Mouse (Mus musculus): ENCODE measurements around the gene Fam240a.

Gene Fam240a

DNA sequence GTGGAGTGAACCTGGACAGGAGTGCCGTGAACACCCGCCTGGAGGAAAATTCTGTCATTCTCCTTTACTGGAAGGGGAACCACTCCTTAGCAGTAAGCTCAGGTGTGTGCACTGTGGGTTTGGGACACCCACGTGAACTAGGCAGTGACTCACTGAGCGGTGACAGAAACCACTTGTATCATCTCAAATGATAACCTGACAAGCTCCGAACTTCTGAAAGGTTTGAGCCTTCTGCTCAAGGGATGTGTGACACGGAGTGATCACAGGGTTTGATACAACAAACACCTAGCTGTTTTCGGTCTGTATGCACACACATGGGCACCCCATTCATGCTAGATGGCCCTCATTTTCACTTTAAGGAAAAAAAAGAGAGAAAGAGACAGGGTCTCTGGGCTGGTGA, at the start of gene Fam240a:
Gene Fam240a, minus strand, starts transcription at position 76 of the 400 bp plus-strand sequence.
- no peak for DNase-seq

DNA sequence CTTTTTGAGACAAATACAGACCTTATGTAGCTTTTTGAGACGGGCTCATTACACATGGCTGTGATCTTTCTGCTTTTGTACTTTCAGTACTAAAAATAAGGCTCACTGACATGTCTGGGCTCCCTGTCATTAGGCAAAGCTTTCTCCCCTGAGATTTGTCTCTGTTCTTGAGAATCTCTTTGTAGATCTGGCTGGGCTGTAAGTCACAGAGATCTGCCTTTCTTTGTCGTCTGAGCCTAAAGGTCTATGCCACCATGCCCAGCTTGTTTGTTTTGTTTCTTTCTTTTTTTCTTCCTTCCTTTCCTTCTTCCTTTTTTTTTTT, 49.2 kb upstream of the Fam240a start:
- no peak for DNase-seq

DNA sequence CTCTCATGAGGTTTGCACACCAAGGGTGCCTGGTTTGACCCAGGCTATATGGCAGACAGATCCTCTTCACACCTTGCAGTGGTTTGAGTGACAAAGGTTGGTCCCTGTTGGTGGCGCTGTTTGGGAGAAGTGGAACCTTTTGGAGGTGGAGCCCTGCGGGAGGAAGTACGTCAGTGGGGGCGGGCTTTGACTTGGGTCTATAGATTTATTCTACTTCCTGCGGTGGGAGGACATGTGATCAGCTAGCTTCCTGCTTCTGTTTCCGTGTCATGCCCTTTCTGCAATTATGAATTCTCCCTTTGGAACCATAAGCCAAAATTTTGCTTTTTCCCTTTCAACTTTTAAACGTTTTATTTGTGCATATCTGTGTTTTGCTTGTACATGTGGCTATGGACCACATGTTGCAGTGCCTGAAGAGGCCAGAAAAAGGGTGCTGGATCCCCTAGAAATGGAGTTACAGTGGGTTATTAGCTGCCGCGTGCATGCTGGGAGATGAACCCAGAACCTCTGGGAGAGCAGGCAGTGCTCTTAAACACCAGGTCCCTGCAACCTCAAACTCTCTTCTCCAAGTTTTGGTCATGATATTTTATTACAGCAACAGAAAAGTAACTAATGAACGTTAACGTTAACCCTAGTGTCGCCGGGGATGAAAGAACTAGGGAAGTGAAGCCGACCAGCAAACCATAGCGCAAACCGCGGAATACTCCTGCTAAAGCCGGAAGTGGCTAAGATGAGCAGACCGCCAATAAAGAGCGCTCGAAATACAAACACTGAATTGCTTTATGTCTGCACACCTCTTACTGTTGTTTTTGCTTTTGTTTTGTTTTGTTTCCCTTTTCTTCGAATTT, 48.6 kb upstream of the Fam240a start:
- no peak for DNase-seq

DNA sequence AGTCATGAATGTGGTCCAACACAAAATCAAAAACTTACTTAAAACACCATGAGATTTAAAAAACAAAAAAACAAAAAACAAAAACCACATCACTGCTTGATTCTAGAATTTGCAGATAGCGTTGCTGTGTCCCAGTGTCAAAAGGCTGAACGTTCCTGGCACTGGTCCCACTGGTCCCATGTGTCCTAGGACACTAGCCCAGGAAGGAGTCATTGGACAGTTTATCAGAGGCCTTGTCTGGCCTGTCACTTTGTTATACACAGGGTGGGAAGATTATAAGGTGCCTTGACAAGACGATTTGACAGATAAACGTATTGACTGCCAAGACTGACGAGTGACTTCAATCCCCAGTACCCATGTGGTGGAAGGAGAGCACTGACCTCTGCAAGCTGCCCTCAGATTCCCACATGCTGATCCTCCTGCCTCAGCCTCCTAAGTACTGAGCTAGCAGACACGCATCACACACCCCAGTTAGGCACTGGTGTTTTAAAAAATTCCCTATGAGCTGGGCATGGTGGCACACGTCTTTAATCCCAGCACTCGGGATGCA, 47.0 kb upstream of the Fam240a start:
- DNase-seq = no peak

DNA sequence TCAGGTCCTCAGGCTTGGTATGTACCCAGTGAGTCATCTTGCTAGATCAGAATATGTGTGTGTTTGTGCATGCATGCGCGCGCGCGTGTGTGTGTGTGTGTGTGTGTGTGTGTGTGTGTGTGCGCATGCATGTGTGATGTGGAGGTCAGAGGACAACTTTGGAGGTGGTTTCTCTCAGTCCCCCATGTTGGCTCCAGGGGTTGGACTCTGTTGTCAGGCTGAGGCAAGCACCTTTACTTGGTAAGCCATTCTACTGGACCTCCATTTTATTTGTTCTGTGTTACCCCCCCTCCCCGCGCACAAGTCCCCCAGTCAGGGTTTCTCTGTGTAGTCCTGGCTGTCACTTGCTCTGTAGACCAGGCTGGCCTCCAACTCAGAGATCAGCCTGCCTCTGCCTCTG, 44.7 kb upstream of the Fam240a start:
- no peak for DNase-seq

DNA sequence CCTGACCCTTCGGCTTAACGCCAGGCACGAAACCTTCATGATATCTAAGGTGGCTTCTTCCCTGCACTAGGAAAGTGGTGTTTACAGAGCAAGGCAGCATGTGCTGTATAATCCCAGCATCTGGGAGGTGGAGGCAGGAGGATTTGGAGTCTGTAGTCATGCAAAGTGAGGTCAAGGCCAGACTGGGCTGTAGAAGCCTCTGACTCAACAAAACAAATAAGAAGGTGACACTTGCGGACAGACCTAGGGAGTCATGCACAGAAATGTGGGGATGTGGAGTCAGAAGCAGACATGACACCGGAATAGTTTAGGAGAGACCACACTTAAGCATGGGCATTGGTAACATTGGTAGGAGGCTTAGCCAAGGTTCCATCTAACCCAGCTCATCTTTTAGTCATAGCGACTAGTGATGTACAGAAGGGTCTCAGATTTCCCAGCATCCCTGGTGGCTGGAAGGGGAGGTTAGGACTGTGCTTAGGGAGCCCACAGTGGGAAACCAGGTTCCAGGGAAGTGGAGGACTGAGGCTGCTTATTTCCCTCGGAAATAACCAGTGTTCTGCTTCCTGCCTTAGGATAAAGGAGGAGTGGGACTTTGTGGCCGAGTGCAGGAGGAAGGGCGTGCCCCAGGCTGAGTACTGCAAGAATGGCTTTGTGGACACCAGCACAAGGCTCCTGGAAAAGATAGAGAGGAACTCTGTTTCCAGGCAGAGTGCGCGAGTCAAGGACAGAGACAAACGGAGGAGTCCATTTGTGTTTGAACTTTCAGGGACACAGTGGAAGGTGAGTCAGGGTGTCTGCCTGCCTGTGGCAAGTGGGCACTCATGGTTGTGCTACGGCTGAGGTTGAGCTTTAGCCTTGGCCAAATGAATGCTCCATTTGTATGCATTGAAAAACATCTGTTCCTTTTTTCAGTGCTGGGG, 43.8 kb upstream of the Fam240a start:
- DNase-seq = no peak

DNA sequence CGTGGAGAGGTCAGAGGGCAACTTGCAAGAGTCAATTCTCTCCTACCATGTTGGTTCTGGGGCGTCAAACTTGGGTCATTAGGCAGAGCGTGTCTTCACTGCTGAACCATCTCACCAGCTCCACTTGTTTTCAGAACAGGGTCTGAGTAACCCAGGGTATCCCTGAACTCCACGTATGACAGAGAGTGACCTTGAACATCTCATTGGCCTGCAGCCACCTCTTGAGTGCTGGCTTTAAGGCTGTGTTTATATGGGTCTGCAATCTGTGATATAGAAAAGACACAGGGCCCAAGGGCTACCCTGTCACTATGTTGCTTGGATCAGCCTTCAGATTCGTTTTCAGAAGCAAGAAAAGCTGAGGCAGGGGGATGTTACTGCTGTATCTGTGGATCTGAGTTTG, 43.0 kb upstream of the Fam240a start:
- no peak for DNase-seq

DNA sequence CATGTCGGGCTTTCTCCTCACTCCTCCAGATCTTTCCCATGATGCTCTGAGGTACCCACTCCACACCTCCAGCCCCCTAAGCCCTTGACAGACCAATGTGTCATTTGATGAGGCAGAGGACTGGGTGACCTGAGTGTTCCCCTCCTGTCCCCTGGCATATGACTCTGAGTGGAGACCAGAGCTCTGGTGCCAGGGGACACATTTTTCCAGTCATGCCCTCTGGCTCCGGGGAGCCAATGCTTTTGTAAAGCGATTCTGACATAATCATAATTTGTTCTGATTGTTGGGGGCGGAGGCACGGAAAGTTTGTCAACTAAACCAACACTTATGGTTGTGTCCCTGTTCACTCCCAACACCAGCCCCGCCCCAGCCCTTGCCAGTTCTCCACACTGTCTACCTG, 39.3 kb upstream of the Fam240a start:
- DNase-seq = no peak

DNA sequence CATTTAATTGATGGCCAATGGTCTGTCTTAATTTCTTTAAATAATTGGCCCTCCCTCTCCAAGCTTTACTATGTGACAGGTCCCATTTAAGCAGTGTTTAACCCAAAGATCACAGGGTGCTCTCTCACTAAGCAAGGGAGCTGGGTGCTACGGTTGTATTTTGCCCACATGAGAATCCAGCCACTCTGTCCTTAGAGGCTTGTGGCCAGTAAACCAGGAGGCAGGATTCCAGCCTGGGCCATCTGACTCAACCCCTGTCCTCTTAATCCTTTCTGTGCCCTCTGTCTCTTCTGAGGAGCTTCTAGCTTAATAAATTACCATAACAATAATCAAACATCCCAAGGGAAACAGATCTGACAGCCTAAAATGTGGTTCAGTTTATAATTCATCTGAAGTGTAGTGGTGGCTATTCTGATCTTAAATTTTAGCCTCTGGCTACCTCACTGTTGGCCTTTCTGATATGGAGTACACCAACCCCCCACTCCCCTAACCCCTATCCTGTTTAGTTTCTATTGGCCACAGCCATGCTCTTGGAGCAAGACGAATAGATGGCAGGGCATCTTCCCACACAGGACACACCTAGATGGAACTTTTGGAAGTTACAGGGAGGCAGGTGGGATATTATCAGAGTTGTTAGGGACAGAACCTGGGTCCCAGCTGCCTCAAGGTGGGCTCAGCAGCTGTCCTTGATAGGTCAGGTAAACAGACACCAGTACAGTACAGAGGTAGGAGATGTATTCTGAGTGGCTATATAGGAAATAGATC, 38.2 kb upstream of the Fam240a start:
- no peak for DNase-seq

DNA sequence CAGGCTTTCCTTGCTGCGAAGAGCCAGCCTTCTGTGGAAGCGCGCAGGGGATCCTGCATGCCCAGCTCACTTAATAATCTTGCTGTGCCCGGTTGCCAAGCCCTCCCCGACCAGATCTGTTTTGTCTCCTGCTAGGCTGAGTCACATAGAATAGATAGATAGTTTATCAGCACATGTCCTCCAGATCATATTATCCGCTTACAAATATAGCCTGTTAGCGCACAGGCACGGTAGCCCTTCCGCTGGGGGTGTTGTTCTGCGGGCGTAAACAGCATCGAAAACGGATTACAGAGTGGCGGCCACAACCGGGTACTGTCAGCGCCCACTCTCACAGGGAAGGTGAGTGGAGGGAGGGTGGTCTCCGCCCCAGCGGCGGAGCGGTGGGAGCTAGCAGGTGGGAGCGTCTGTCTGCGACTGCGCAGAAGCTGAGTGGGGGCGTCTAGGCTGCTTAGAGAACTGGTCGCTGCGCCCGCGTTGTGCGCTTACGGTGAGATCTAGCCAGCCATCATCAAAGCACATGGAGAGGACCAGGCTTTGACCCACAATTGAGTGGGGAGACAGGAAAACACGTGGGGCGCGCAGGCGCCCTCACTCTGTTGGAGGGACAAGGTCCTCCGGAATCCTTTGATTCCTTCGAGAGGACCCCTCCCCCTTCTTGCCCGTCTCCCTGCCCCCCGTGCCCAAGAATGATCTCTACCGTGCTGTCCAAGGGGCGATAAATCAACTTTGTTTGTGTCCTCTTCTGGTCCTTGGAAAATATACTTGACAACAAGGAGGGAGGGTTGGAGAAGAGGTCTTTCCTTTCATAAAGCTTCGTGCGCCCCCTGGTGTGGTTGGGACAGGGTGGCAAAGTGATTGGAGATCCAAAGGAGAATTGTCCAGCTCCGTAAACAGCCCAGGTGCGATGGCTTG, 37.1 kb upstream of the Fam240a start:
- peak; percentile 68 for DNase-seq

DNA sequence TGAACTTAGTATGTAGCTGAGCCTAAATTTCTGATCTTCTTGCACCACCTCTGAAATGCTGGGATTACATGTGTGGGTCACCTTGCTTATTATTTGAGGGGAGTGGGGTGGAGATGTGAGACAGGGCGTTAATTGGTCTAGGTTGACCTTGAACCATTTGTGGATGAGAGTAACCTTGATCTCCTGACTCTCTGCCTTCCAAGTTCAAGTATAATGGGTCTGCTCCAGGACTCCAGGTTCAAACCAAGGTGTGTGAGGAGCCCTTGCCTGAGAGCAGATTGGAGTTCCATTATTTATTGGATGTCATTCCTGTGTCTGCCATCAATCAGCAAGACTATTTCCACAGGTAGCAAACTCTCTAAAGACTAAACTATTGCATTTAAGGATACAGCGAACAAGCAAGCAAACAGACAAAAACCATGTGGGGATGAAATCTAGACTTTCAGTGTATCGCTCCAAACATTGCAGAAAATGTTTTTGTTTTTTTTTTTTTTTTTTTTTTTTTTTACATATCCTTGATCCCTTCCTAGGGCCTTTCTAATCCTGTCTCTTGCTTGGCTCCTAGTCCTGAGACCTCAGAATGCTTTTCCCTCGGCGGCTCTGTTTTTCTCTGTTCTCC, 36.4 kb upstream of the Fam240a start:
- no peak for DNase-seq

DNA sequence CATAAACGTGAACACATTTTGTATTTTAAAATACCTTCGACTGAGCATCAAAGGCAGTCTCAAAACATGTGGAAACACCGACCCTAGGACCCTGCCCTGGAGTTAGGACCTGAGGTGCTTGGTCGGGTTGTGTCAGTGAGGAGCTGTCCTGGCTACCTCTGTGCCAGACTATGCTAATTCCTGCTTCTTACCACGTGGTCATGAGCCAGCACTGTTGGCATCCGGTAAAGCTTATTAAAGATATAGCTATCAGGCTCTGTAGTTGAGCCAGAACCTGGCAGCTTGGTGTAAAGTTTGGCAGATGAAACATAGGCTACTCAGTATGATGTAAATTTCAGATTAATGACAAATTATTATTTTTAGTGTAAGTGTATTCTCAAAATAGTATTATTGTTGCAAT, 35.7 kb upstream of the Fam240a start:
- no peak for DNase-seq

DNA sequence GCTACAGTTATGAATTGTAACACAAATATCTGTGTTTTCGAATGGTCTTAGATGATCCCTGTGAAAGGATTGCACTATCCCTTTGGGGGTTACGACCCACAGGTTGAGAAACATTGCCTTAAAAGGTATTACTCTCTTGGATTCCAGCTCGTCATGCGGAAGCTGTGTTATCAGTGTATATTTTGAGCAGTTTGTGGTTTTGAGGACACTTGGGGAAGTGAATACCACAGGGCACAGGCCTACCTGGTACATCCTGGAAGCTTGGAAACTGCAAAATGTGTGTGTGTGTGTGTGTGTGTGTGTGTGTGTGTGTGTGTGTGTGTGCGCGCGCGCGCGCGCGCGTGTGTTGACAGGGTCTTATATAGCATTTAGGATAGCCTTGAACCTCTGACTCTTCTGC, 35.2 kb upstream of the Fam240a start:
- DNase-seq = no peak

DNA sequence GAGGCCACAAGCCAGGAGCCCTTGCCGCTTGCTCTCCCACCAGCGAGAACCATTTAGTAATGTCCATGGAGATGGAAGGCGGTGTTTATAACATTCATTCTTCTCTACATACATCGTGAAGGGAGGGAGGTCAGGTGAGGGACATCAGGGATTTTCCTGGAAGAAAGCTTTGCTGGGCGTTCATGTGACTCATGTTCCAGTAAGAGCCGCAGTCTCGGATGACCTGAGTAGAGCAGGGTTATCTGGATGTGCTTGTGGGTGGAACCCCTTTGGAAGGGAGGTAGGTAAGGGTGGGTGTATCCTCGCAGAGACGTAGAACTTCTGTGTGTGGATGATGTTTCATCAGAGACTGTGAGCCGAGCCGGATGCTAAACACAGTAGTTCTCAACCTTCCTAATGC, 34.7 kb upstream of the Fam240a start, which contains the start of gene Lrrc2:
Gene Lrrc2, plus strand, starts transcription at position 149 of the 400 bp plus-strand sequence.
- DNase-seq = no peak

DNA sequence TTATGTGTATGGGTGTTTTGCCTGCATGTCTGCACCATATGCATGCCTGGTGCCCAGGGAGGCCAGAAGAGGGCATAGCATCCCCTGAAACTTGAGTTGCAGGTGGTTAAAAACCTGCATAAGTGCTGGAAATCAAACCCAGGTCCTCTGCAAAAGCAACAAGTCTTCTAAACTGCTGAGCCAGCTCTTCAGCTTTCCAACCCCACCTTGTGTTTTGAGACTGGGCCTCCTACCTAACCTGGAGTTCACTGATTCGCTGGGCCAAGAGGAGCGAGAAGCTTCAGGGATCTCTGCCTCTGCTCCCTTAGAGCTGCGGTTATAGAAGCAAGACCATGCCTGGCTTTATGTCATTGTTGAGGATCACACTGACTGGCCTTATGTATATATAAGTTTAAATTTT, 33.4 kb upstream of the Fam240a start:
- no peak for DNase-seq

DNA sequence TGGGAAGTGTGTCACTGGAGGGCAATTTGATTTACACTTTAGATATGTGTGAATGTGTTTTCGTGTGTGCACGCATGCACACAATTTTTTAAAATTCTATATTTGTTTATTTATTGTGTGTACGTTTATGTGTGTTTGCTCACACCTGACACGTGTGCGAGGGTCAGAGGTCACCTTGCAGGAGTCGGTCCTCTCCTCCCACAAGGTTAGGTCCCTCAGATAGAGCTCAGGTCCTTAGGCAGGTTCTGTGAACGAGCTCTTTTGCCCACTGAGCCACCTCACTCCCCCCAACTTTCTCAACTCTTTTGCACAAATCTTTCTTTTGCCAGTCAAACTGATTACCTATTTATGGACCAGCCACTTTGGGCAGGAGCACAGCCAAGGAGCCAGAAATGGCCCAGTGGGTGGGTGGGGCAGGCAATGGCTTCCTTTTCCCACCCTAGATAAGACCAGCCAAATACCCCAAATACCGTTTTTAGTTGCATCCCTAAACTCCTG, 32.2 kb upstream of the Fam240a start:
- DNase-seq = no peak

DNA sequence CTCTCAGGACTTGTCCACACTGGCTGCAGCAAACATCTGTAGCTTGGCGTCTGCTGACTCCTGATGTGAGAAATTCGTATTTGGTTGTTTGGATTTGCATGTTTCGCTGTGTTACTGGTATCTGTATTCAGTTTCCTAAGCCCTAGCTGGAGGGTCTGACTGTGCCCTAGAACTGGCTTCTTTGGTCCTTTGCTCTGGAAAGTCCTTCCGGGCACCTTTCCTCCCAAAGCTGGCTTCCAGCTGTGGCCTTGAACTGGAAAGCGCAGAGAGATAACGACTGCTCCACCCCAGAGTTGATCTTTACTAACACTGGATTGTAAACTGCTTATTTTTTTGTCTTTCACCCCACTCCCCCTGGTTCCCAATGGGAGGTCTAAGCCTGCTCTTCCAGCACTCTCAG, 31.2 kb upstream of the Fam240a start:
- no peak for DNase-seq

DNA sequence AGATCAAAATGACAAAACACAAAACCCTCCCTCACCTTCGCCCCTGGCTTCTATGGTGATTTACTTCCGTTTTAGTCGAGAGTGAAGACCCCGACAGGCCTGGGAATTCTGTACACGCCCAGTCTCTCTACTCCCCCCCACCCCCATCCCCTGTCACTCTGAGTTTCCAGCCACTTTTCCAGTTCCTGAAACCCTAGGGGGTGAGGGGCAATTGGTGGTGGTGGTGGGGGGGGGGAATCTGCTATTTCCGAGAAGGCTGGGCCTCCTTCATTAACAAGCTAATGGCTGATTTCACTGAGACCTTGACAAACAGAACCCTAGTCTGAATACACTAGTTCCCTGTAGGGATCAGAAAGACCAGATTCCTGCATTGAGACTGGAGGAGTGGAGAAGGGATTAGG, 30.6 kb upstream of the Fam240a start:
- no peak for DNase-seq

DNA sequence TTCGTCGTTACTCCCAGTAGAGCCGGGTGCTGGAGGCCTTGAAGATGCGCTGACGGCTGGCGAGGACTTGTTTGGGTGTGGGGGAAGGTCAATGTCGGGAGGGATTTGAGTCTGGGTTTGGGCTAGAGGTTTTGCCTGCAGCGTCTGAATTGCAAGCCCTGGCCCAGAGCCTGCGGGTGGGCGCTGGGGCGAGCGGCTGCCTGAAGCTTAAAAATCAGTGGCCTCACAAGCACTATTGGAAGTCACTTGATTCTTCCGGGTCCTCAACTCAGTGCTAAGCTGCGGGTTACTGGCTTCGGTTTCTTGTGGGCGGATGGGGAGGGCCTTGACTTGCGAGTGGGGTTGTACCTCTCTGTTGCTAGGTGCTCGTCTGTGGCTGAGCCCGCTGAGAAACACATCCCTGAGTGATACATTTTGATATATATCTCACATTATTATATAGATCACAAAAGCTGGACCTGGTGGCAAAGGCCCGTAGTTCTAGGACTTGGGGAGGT, 29.9 kb upstream of the Fam240a start:
- no peak for DNase-seq

DNA sequence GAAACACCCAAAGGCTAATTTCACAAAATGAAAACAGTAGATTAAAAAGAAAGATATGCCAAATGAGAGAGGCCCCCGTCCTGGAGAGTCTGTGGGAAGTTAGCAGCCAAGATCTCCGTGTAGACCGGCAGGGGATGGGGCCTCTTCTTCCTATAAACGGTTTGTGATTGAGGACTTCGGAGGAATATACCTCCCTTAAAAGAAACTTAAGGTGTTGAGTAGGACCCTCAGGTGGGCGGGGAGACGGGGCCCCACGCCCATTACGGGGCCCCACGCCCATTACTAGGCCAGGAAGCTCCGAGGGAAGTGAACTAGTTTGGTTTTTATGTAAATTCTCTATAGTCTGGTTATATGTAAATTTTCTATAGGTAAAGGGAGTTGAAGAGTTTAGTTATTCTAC, 29.3 kb upstream of the Fam240a start, which contains the start of gene Tdgf1:
Gene Tdgf1, minus strand, starts transcription at position 233 of the 400 bp plus-strand sequence.
- DNase-seq = no peak

DNA sequence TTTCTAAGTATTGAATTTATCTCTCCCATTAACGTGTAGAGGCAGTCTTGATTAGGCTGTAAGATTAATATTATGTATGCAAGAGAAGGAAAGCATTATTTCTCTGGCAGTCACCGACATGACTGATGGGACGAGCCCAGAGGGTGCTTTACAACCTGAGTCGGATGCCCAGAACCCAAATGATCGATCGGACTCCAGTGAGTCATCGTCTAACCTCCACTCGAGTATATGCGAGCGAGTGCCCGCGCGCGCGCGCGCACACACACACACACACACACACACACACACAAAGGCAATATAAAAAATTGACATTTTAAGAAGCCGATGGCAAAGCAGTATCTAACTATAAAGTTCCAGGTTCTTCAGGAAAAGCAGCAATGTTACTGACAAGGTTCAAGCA, 28.7 kb upstream of the Fam240a start:
- DNase-seq = no peak

Data from right cerebral cortex, adult 18-20 months (tissue).